Mouse (Mus musculus) MEL (cell line): ENCODE data around the gene B4galt1. TPM values are rescaled to one million over a fixed set of nuclear protein-coding genes. Genes with fewer than 3 reads are reported as not detected.

Source experiments
- DNase-seq: peaks from one replicate; pipeline ENCODE4 v3.0.0; 2011; ENCODE audit warnings: low read depth, low spot score
- H3K27ac ChIP-seq: 2 replicates; pipeline ENCODE4 v1.5.1; 2012; ENCODE audit warnings: low read depth, mild to moderate bottlenecking, control low read depth, low read length, moderate library complexity; ENCODE audit not compliant: control insufficient read depth
- H3K27me3 ChIP-seq, 2 experiments: fragments of 150-350 bp in 1 of 2; sonication (generic) in 1 of 2; 2 replicates each; pipeline ENCODE4 v1.6.1; 2012; ENCODE audit warnings: low read length in 2 of 2, mild to moderate bottlenecking in 2 of 2, improper control_type of control experiment in 1 of 2, moderate library complexity in 1 of 2; ENCODE audit not compliant: insufficient read depth in 2 of 2, control insufficient read depth in 1 of 2
- H3K36me3 ChIP-seq, 2 experiments: 2 replicates each; pipeline ENCODE4 v1.6.1; 2012 to 2014; ENCODE audit warnings: low read length in 2 of 2, improper control_type of control experiment in 1 of 2, inconsistent platforms in 1 of 2, mild to moderate bottlenecking in 1 of 2; ENCODE audit not compliant: insufficient read depth in 2 of 2, control insufficient read depth in 1 of 2
- H3K4me1 ChIP-seq, 2 experiments: fragments of 150-350 bp in 1 of 2; sonication (generic) in 1 of 2; 2 replicates each; pipeline ENCODE4 v1.6.1; 2012; ENCODE audit warnings: low read length in 2 of 2, improper control_type of control experiment in 1 of 2, mild to moderate bottlenecking in 1 of 2; ENCODE audit not compliant: insufficient read depth in 2 of 2, control insufficient read depth in 1 of 2
- H3K4me3 ChIP-seq, 2 experiments: fragments of 150-350 bp in 1 of 2; sonication (generic) in 1 of 2; 2 replicates each; pipeline ENCODE4 v1.5.1; 2012; ENCODE audit warnings: low read depth in 2 of 2, low read length in 2 of 2, mild to moderate bottlenecking in 2 of 2, moderate library complexity in 2 of 2, control low read depth in 1 of 2, improper control_type of control experiment in 1 of 2; ENCODE audit not compliant: control insufficient read depth in 1 of 2, insufficient read depth in 1 of 2
- H3K79me2 ChIP-seq: 2 replicates; pipeline ENCODE4 v1.6.1; 2012; ENCODE audit warnings: mild to moderate bottlenecking, low read length, moderate library complexity; ENCODE audit not compliant: control insufficient read depth, poor library complexity, insufficient read depth
- H3K9ac ChIP-seq: 2 replicates; pipeline ENCODE4 v1.6.1; 2012; ENCODE audit warnings: low read depth, mild to moderate bottlenecking, control low read depth, low read length, moderate library complexity; ENCODE audit not compliant: control insufficient read depth, poor library complexity, severe bottlenecking
- H3K9me3 ChIP-seq: fragments of 150-350 bp; sonication (generic); replicated peaks from 2 replicates; pipeline ENCODE4 v1.6.1; 2012; ENCODE audit warnings: mild to moderate bottlenecking, low read length, improper control_type of control experiment, moderate library complexity; ENCODE audit not compliant: insufficient read depth
- BHLHE40 ChIP-seq: IDR thresholded peaks from 2 replicates; pipeline ENCODE4 v1.6.1; 2012; ENCODE audit warnings: low read depth, mild to moderate bottlenecking, inconsistent platforms, low read length, improper control_type of control experiment, borderline replicate concordance
- CTCF ChIP-seq, 3 experiments: IDR thresholded peaks in 2 of 3; conservative IDR thresholded peaks in 1 of 3; 2 replicates each; pipeline ENCODE4 v1.5.1; 2011 to 2012; ENCODE audit warnings: low read length in 3 of 3, low read depth in 2 of 3, mild to moderate bottlenecking in 2 of 3, improper control_type of control experiment in 1 of 3, inconsistent platforms in 1 of 3, mixed read lengths in 1 of 3, moderate library complexity in 1 of 3; ENCODE audit not compliant: control insufficient read depth in 1 of 3, insufficient read depth in 1 of 3, poor library complexity in 1 of 3, severe bottlenecking in 1 of 3
- E2F4 ChIP-seq: IDR thresholded peaks from 2 replicates; pipeline ENCODE4 v1.6.1; 2011; ENCODE audit warnings: low read depth, low read length, improper control_type of control experiment, borderline replicate concordance
- ELF1 ChIP-seq: IDR thresholded peaks from 2 replicates; pipeline ENCODE4 v1.6.1; 2014; ENCODE audit warnings: low read depth, mild to moderate bottlenecking, inconsistent platforms, low read length, improper control_type of control experiment, moderate library complexity
- EP300 ChIP-seq, 2 experiments: IDR thresholded peaks; 2 replicates each; pipeline ENCODE4 v1.6.1; 2011; ENCODE audit warnings: improper control_type of control experiment in 2 of 2, low read length in 2 of 2, low read depth in 1 of 2, mild to moderate bottlenecking in 1 of 2
- GABPA ChIP-seq: IDR thresholded peaks from 2 replicates; pipeline ENCODE4 v1.6.1; 2012; ENCODE audit warnings: low read depth, mild to moderate bottlenecking, inconsistent platforms, low read length, improper control_type of control experiment, moderate library complexity
- HCFC1 ChIP-seq: IDR thresholded peaks from 2 replicates; pipeline ENCODE4 v1.6.1; 2012; ENCODE audit warnings: low read depth, mild to moderate bottlenecking, inconsistent platforms, low read length, improper control_type of control experiment, moderate library complexity
- MAX ChIP-seq: IDR thresholded peaks from 2 replicates; pipeline ENCODE4 v1.6.1; 2011; ENCODE audit warnings: low read length, improper control_type of control experiment
- MAZ ChIP-seq: IDR thresholded peaks from 2 replicates; pipeline ENCODE4 v1.6.1; 2012; ENCODE audit warnings: low read depth, mild to moderate bottlenecking, inconsistent platforms, low read length, improper control_type of control experiment
- NELFE ChIP-seq: IDR thresholded peaks from 2 replicates; pipeline ENCODE4 v1.6.1; 2011; ENCODE audit warnings: low read depth, low read length, improper control_type of control experiment
- NRF1 ChIP-seq: IDR thresholded peaks from 2 replicates; pipeline ENCODE4 v1.6.1; 2014; ENCODE audit warnings: low read depth, mild to moderate bottlenecking, inconsistent platforms, low read length, improper control_type of control experiment, moderate library complexity; ENCODE audit not compliant: poor library complexity, insufficient read depth, severe bottlenecking
- POLR2A ChIP-seq, 2 experiments: IDR thresholded peaks; 2 replicates each; pipeline ENCODE4 v1.6.1; 2011 to 2012; ENCODE audit warnings: low read length in 2 of 2, mild to moderate bottlenecking in 2 of 2, control low read depth in 1 of 2, improper control_type of control experiment in 1 of 2, low read depth in 1 of 2, moderate library complexity in 1 of 2; ENCODE audit not compliant: control insufficient read depth in 1 of 2, insufficient read depth in 1 of 2, poor library complexity in 1 of 2
- POLR2AphosphoS2 ChIP-seq: IDR thresholded peaks from 2 replicates; pipeline ENCODE4 v1.6.1; 2011; ENCODE audit warnings: low read length, improper control_type of control experiment
- RAD21 ChIP-seq: IDR thresholded peaks from 2 replicates; pipeline ENCODE4 v1.6.1; 2011; ENCODE audit warnings: mild to moderate bottlenecking, low read depth, low read length, improper control_type of control experiment
- SIN3A ChIP-seq: IDR thresholded peaks from 2 replicates; pipeline ENCODE4 v1.6.1; 2012; ENCODE audit warnings: low read length, improper control_type of control experiment, inconsistent platforms
- SMC3 ChIP-seq: IDR thresholded peaks from 2 replicates; pipeline ENCODE4 v1.6.1; 2011; ENCODE audit warnings: low read depth, low read length, improper control_type of control experiment
- TBP ChIP-seq: IDR thresholded peaks from 2 replicates; pipeline ENCODE4 v1.8.0; 2011; ENCODE audit warnings: low read depth, low read length, improper control_type of control experiment
- USF1 ChIP-seq: IDR thresholded peaks from 2 replicates; pipeline ENCODE4 v1.6.1; 2014; ENCODE audit warnings: low read depth, mild to moderate bottlenecking, inconsistent platforms, low read length, improper control_type of control experiment, moderate library complexity
- ZKSCAN1 ChIP-seq: IDR thresholded peaks from 2 replicates; pipeline ENCODE4 v1.6.1; 2012; ENCODE audit warnings: low read depth, mild to moderate bottlenecking, inconsistent platforms, low read length, improper control_type of control experiment, moderate library complexity
- ZNF384 ChIP-seq: IDR thresholded peaks from 2 replicates; pipeline ENCODE4 v1.6.1; 2012; ENCODE audit warnings: low read depth, mild to moderate bottlenecking, inconsistent platforms, low read length, improper control_type of control experiment
- polyA plus RNA-seq, 2 experiments: library from polyadenylated mRNA; stranded (reverse) in 1 of 2; unstranded in 1 of 2; fragments of >175 nt in 1 of 2; fragments of >200 nt in 1 of 2; gene quantifications; 2 replicates each; pipeline versions ENCODE4 v1.2.1 to v1.2.4; 2012; ENCODE audit warnings: low replicate concordance in 2 of 2, low read depth in 1 of 2; ENCODE audit not compliant: insufficient read length in 2 of 2, insufficient read depth in 1 of 2, missing spikeins in 1 of 2
- total RNA-seq: library from RNA; depleted of rRNA; stranded (reverse); fragments of 300-350 nt; gene quantifications from 2 replicates; pipeline ENCODE4 v1.2.3, GENCODE M21; 2012

The B4galt1 gene
- total and polyA plus RNA-seq, 3 experiments = 10.8 to 22.5 TPM; not detected in 1

- H3K4me1 ChIP-seq = no peaks in the 10 kb centered on the region
- no peaks in the 10 kb centered on the region for H3K9me3 ChIP-seq
- H3K79me2 ChIP-seq = no peaks in the 10 kb centered on the region
- H3K9ac ChIP-seq = no peak overlapping the region
- H3K4me3 ChIP-seq = no peak overlapping the region
- H3K27ac ChIP-seq = no peak overlapping the region
- no peak for DNase-seq
- no peaks in the 10 kb centered on the region for H3K36me3 ChIP-seq
- no peaks in the 10 kb centered on the region; a peak in 1 of 4 replicates for H3K27me3 ChIP-seq
- no peak for TF ChIP-seq POLR2AphosphoS2
- TF ChIP-seq CTCF (IDR thresholded peaks at IDR 0.05 in 2 of 3, conservative IDR thresholded peaks at IDR 0.05 in 1 of 3; ENCODE audit: control insufficient read depth in 1 of 3, insufficient read depth in 1 of 3, low read depth in 2 of 3, low read length in 3 of 3, poor library complexity in 1 of 3, severe bottlenecking in 1 of 3) = no peak
- no peak for TF ChIP-seq ZKSCAN1
- no peak for TF ChIP-seq ZNF384
- no peak for TF ChIP-seq SMC3
- no peak for TF ChIP-seq RAD21
- no peak for TF ChIP-seq NELFE
- no peak for TF ChIP-seq EP300 (IDR thresholded peaks at IDR 0.05; ENCODE audit: low read depth in 1 of 2, low read length in 2 of 2)
- TF ChIP-seq NRF1 = no peak
- TF ChIP-seq USF1 = no peak
- TF ChIP-seq SIN3A = no peak
- TF ChIP-seq ELF1 = no peak
- no peak for TF ChIP-seq MAZ
- no peak for TF ChIP-seq MAX
- no peak for TF ChIP-seq TBP
- no peak for TF ChIP-seq BHLHE40
- TF ChIP-seq GABPA = no peak
Measured at GRCm38 (mm10) chr4:40889983-40890382, 36.2 kb upstream of the B4galt1 start.

- no peak overlapping the region for H3K4me3 ChIP-seq
- H3K27me3 ChIP-seq = peaks cover 0 to 1% of the 10 kb centered on the region in 2 experiments; a peak in 1 of 4 replicates
- DNase-seq = no peak
- no peak overlapping the region for H3K27ac ChIP-seq
- no peaks in the 10 kb centered on the region for H3K79me2 ChIP-seq
- no peaks in the 10 kb centered on the region for H3K4me1 ChIP-seq
- no peak overlapping the region for H3K9ac ChIP-seq
- TF ChIP-seq EP300 (IDR thresholded peaks at IDR 0.05; ENCODE audit: low read depth in 1 of 2, low read length in 2 of 2) = no peak
- TF ChIP-seq USF1 = no peak
- no peak for TF ChIP-seq HCFC1
- no peak for TF ChIP-seq POLR2A (IDR thresholded peaks at IDR 0.05; ENCODE audit: control insufficient read depth in 1 of 2, insufficient read depth in 1 of 2, low read depth in 1 of 2, low read length in 2 of 2, poor library complexity in 1 of 2)
- no peak for TF ChIP-seq E2F4
- no peaks in the 10 kb centered on the region for H3K9me3 ChIP-seq
- no peaks in the 10 kb centered on the region for H3K36me3 ChIP-seq
Measured at GRCm38 (mm10) chr4:40889252-40889651, 35.4 kb upstream of the B4galt1 start.
